In the genomic region with DNA sequence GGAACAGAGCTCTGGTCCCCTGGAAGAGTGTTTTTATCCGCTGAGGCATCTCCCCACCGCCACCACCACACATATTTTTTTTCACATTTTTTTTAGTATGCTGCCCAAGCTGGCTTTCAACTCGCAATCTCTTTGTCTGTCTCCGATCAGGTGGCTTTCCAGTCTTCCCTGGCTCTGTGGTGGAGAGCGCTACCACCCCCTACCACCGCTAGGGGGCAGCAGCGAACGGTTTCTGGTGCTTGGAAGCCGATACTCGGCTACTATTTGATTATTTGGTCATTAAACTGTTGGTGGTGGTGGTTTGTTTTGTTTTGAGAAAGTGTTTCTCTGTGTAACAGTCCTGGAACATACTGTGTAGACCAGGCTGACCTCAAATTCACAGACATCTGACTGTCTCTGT, we compare ENCODE assay signal across 8 mouse cellular contexts. TPM values are rescaled to one million over a fixed set of nuclear protein-coding genes. Genes with fewer than 3 reads are reported as not detected.
DNase-seq lines count a peak whose midpoint lies in the region; ATAC-seq and TF ChIP-seq lines count a peak whose summit lies in the region.

No protein-coding gene starts in this region.

- peak; percentile 64 for DNase-seq in adrenal gland, postnatal 10 days
- DNase-seq in adrenal gland, adult 8-10 months, result no peak
- peak; percentile 12 to 26 for DNase-seq in left cerebral cortex, adult 18-20 months (ENCODE audit: low spot score in 2 of 2)
- no peak for DNase-seq in left cerebral cortex, adult 11 months (ENCODE audit: low spot score)
- peak; percentile 46 for DNase-seq in brain, adult 2 months (ENCODE audit: low read depth, low spot score)
- peak; percentile 70 for DNase-seq in hindbrain, postnatal 0 days (ENCODE audit: low spot score)
- DNase-seq in lung, postnatal 4 days, result peak; percentile 25 to 47

- ATAC-seq in hindbrain, postnatal 0 days, result 0 out of 2 replicates have a peak, but pooled peaks have one; percentile 21
- ATAC-seq in monocyte, adult 5-6 weeks (replicated peaks; ENCODE audit: insufficient number of reproducible peaks, low FRiP score, low TSS enrichment, poor library complexity, severe bottlenecking), result no peak

- no peak overlapping the region for H3K4me3 ChIP-seq in hindbrain, postnatal 0 days (ENCODE audit: low read length)

- TF ChIP-seq CTCF in hindbrain, postnatal 0 days (IDR thresholded peaks at IDR 0.05; ENCODE audit: low read depth), result peak; percentile 82

- no peaks in the 10 kb centered on the region for H3K4me1 ChIP-seq in hindbrain, postnatal 0 days (ENCODE audit: insufficient read depth, low read length)

- H3K36me3 ChIP-seq in hindbrain, postnatal 0 days (ENCODE audit: insufficient read depth, low read length), result no peaks in the 10 kb centered on the region

- no peak overlapping the region for H3K27ac ChIP-seq in hindbrain, postnatal 0 days

- H3K9ac ChIP-seq in hindbrain, postnatal 0 days (replicated peaks; ENCODE audit: low read length), result no peak overlapping the region

- no peaks in the 10 kb centered on the region for H3K27me3 ChIP-seq in hindbrain, postnatal 0 days (ENCODE audit: insufficient read depth, low read length)

- WGBS in hindbrain, postnatal 0 days, result 15% methylated on average over 10 of the region's 10 CpGs

- no peaks in the 10 kb centered on the region for H3K9me3 ChIP-seq in hindbrain, postnatal 0 days (ENCODE audit: low read length)

- no peak overlapping the region for H3K4me2 ChIP-seq in hindbrain, postnatal 0 days (ENCODE audit: low read depth, low read length)

RNA-seq across cellular contexts. Expression of a gene that starts 18.7 kb away (rescaled TPM):
- total RNA-seq in adrenal gland, postnatal 10 days (2021), result 10 to 100 TPM; 48.5 to 50.1 TPM
- total RNA-seq in adrenal gland, adult 8-10 months (2022), result 1 to 10 TPM; 1.9 to 7.7 (median 2.8) TPM
- not detected for total RNA-seq in left cerebral cortex, adult 18-20 months (2021)
- 28.1 and 44.3 TPM in 2 replicates for total RNA-seq in hindbrain, postnatal 0 days (2014; rRNA removed)
- 59.6 and 74.2 TPM in 2 replicates for polyA plus RNA-seq in hindbrain, postnatal 0 days (2015; fragmentation: Nextera tagmentation; extraction: Ambion mirVana)
- total RNA-seq in monocyte, adult 5-6 weeks (2017), result 4.1 to 6.8 TPM (median 6.3 TPM) in 3 replicates

RNA-seq across cellular contexts. Expression of a gene that starts 27.1 kb away (rescaled TPM):
- total RNA-seq in adrenal gland, postnatal 10 days (2021), result 10 to 100 TPM; 18.5 to 31.6 TPM
- total RNA-seq in adrenal gland, adult 8-10 months (2022), result 10 to 100 TPM; 12.0 to 26.9 (median 20.4) TPM
- 100 to 1,000 TPM; 407 to 424 TPM for total RNA-seq in left cerebral cortex, adult 18-20 months (2021)
- total RNA-seq in hindbrain, postnatal 0 days (2014; rRNA removed), result 200 and 239 TPM in 2 replicates
- polyA plus RNA-seq in hindbrain, postnatal 0 days (2015; fragmentation: Nextera tagmentation; extraction: Ambion mirVana), result 58.7 and 60.1 TPM in 2 replicates
- total RNA-seq in monocyte, adult 5-6 weeks (2017), result 1.6 TPM in 1 of 3 replicates, not detected in the others

Comparison
In these comparisons a context has a peak if more than half of its experiments do, and no peak if none do; other contexts are left out.
1. DNase-seq: peak in adrenal gland, postnatal 10 days (single experiment), left cerebral cortex, adult 18-20 months (2 of 2), brain, adult 2 months (single experiment), hindbrain, postnatal 0 days (single experiment) and lung, postnatal 4 days (2 of 2); none in adrenal gland, adult 8-10 months (single experiment) and left cerebral cortex, adult 11 months (single experiment).